Mouse (Mus musculus) thymus, adult 2 months (tissue): ENCODE measurements around the gene Cadm4. TPM values are rescaled to one million over a fixed set of nuclear protein-coding genes. Genes with fewer than 3 reads are reported as not detected.
A peak's percentile ranks its signal among the peaks of the same experiment; 100 is the strongest.

ENCODE experiments used
- DNase-seq: peaks from one replicate; pipeline ENCODE4 v3.0.0; 2021
- H3K27ac ChIP-seq: fragments of 200-500 bp; 2 replicates; pipeline ENCODE4 v1.5.1; 2012; ENCODE audit warnings: low read length, control low read depth; ENCODE audit not compliant: control insufficient read depth, insufficient read depth
- H3K27me3 ChIP-seq: fragments of 200-500 bp; 2 replicates; pipeline ENCODE4 v1.6.1; 2012; ENCODE audit warnings: mild to moderate bottlenecking, low read length, moderate library complexity, mixed read lengths; ENCODE audit not compliant: control insufficient read depth, insufficient read depth
- H3K36me3 ChIP-seq: fragments of 200-500 bp; 2 replicates; pipeline ENCODE4 v1.6.1; 2012; ENCODE audit warnings: mild to moderate bottlenecking, low read length, moderate library complexity; ENCODE audit not compliant: control insufficient read depth, insufficient read depth
- H3K4me1 ChIP-seq: fragments of 200-500 bp; replicated peaks from 2 replicates; pipeline ENCODE4 v1.6.1; 2012; ENCODE audit warnings: low read length; ENCODE audit not compliant: control insufficient read depth, insufficient read depth
- H3K4me3 ChIP-seq: fragments of 200-500 bp; 2 replicates; pipeline ENCODE4 v1.5.1; 2012; ENCODE audit warnings: mild to moderate bottlenecking, low read length, control low read depth, moderate library complexity; ENCODE audit not compliant: control insufficient read depth, insufficient read depth
- CTCF ChIP-seq: fragments of 200-500 bp; IDR thresholded peaks from 2 replicates; pipeline ENCODE4 v1.5.1; 2012; ENCODE audit warnings: mild to moderate bottlenecking, control low read depth, low read length, moderate library complexity, borderline replicate concordance; ENCODE audit not compliant: control insufficient read depth, poor library complexity, insufficient read depth; ENCODE audit errors: extremely low read depth
- POLR2A ChIP-seq: fragments of 200-500 bp; IDR thresholded peaks from 2 replicates; pipeline ENCODE4 v1.6.1; 2012; ENCODE audit warnings: mild to moderate bottlenecking, low read length, control low read depth, moderate library complexity; ENCODE audit not compliant: control insufficient read depth, poor library complexity, insufficient read depth; ENCODE audit errors: extremely low read depth
- WGBS: fragments of 180-500 bp; shearing (Covaris S2); methylation state at CpG from one replicate; pipeline ENCODE4 v1.1.7; 2018; 5-methylcytosine and 5-hydroxymethylcytosine counted together
- polyA plus RNA-seq: library from polyadenylated mRNA; depleted of rRNA; stranded (reverse); fragments of >200 nt; gene quantifications from 2 replicates; pipeline ENCODE4 v1.2.3, GENCODE M21; 2012

The Cadm4 gene
- polyA plus RNA-seq, 1 experiment, result 6.4 TPM

DNA sequence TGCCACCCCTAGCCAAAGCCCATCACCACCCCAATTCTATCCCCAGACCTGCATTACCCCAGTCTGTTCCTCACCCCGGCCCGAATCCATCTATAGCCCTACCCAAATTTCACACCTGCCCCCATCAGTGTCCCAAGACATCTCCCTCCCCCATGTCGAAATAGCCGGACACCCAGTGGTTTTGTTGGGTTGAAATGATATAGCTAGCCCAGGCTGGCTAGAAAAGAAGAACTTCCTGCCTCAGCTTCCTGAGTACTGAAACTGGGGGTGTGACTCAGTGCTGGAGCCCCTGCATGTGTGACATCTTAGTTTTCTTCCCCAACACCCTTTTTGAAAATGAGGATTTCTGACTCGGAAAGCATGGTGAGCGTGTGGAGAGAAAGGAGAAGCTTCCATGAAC is 15.0 kb upstream of the Cadm4 start:
- DNase-seq, result no peak
- Histone ChIP-seq H3K4me1 (peaks cover 29% of the 10 kb centered on the region), H3K27me3 (peaks cover 5% of the 10 kb centered on the region; the same call in 1 of the 2 replicates), H3K4me3 (no peak overlapping the region), H3K36me3 (no peaks in the 10 kb centered on the region), H3K27ac (no peak overlapping the region)
- no peak for TF ChIP-seq CTCF
- TF ChIP-seq POLR2A, result no peak
- WGBS, result 84% methylated on average over 6 of the region's 6 CpGs

DNA sequence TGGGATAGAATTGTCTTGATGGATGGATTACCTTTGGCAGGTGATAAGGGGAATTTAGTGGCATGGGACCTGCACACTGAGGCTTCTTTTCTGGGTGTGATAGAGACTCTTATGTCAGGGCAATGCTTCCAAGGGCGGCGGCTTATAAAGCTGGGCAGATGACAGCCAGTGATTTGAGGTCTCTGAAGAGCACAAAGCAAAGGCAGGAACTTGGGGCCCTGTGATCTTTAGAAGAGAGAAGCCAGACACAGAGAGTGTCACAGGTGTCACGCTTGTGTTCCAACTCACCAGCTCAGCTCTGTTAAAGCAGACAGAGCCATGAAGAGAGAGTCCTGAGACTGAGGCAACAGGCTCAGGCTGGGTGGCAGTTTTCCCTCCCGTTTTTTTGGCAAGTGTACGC is 13.9 kb upstream of the Cadm4 start:
- WGBS, result 27% methylated on average over 5 of the region's 5 CpGs
- Histone ChIP-seq H3K27me3 (peaks cover under 1% of the 10 kb centered on the region; the same call in 1 of the 2 replicates), H3K4me1 (peaks cover 21% of the 10 kb centered on the region), H3K27ac (0 out of 2 replicates have a peak overlapping the region, but pooled peaks have one; percentile 10), H3K4me3 (no peak overlapping the region), H3K36me3 (no peaks in the 10 kb centered on the region)
- peak; percentile 30 for DNase-seq
- TF ChIP-seq POLR2A (no peak), CTCF (no peak)

DNA sequence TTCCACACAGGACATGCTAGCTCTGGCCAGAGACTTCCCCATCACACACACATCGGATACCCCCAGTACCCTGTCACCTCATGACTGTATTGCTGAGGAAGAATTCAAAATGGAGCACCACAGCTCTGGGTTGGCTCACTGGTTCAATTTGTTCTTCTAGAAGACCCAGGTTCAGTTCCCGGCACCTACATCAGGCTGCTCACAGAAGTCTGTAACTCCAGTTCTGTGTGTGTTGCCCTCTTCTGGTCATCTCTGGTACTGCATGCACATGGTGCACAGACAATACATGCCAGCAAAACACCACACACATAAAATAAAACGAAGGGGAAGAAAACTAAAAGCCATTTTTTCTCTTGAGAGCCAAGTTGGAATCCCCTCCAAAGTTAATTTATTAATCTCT is 12.7 kb upstream of the Cadm4 start:
- DNase-seq, result no peak
- Histone ChIP-seq H3K27me3 (no peaks in the 10 kb centered on the region), H3K4me3 (no peak overlapping the region), H3K27ac (no peak overlapping the region), H3K36me3 (no peaks in the 10 kb centered on the region), H3K4me1 (peaks cover 21% of the 10 kb centered on the region)
- TF ChIP-seq POLR2A (no peak), CTCF (no peak)
- WGBS, result 96% methylated on average over 3 of the region's 3 CpGs

DNA sequence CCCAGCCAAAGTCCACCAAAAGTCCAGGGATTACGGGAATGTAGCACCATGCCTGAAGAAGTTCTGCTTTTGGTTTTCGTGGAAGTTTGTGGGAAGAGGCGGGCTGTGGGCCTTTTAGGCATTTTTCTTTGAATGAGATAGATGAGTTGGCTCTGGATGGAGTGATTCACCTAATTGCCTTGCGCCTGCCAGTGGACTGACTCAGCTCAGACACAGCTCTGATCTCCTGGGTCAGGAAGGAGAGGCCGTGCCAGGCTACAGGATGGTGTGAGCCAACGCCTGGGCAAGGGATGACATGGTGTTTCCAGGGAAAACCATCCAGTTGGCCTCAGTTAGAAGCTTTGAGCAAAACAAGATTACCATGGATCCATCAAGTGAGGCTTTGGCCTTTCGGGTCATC is 11.5 kb upstream of the Cadm4 start:
- DNase-seq, result no peak
- H3K27me3 ChIP-seq, result no peaks in the 10 kb centered on the region
- no peaks in the 10 kb centered on the region for H3K36me3 ChIP-seq
- 95% methylated on average over 7 of the region's 7 CpGs for WGBS
- H3K27ac ChIP-seq, result no peak overlapping the region
- H3K4me1 ChIP-seq, result peaks cover 21% of the 10 kb centered on the region
- TF ChIP-seq CTCF (no peak), POLR2A (no peak)
- H3K4me3 ChIP-seq, result no peak overlapping the region

DNA sequence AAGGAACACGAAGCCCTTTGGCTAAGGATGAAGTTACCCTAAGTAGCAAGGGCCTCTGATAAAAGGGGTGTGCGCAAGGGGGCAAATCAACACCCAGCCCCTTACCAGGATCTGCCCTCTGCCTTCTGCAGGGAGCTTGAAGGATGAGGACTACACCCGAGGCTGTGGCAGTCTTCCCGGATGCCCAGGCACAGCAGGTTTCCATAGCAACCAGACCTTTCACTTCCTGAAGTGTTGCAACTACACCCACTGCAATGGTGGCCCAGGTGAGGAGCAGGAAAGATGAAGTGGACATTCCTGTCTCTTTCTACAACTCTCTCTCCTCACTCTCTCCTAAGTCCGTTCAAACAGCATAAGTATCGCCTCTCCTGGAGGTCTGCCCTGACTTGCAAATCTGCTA is 9.4 kb upstream of the Cadm4 start:
- TF ChIP-seq POLR2A (no peak), CTCF (no peak)
- H3K4me3 ChIP-seq, result no peak overlapping the region
- peaks cover 11% of the 10 kb centered on the region for H3K4me1 ChIP-seq
- no peak overlapping the region for H3K27ac ChIP-seq
- no peaks in the 10 kb centered on the region for H3K36me3 ChIP-seq
- H3K27me3 ChIP-seq, result no peaks in the 10 kb centered on the region
- no peak for DNase-seq
- WGBS, result 85% methylated on average over 6 of the region's 6 CpGs

DNA sequence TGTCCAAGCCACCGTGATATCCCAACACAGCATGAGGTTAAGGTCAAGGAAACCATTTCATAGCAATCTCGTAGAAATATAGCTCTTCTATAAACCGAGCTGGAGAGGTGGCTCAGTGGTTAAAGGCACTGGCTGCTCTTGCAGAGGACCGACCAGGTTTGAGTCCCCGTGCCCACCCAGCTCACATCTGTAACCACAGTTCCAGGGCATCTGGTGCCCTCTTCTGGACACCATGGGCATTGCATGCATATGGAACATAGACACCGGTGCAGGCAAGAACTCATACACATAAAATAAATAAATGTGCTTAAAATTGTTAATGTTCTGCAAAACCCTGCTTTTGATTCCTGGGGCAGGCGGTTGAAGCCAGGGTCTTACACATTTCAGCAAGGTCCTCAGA is 8.9 kb upstream of the Cadm4 start:
- Histone ChIP-seq H3K4me1 (peaks cover 7% of the 10 kb centered on the region), H3K27me3 (no peaks in the 10 kb centered on the region), H3K27ac (no peak overlapping the region), H3K4me3 (no peak overlapping the region), H3K36me3 (no peaks in the 10 kb centered on the region)
- peak; percentile 43 for DNase-seq
- TF ChIP-seq CTCF (peak; percentile 74; the same call in 1 of the 2 replicates), POLR2A (no peak)
- 90% methylated on average over 7 of the region's 7 CpGs for WGBS
